Mouse (Mus musculus) hindbrain, embryonic 10.5 days (tissue): ENCODE results near the gene Gpr179. TPM values are rescaled to one million over a fixed set of nuclear protein-coding genes. Genes with fewer than 3 reads are reported as not detected.

Experiments used
- DNase-seq: peaks from one replicate; pipeline ENCODE4 v3.0.0-alpha.2; 2017; ENCODE audit warnings: low spot score
- H3K27ac ChIP-seq: fragments of 300-500 bp; sonication (generic); 2 replicates; pipeline ENCODE4 v1.5.1; 2016; ENCODE audit warnings: mild to moderate bottlenecking, moderate library complexity
- H3K27me3 ChIP-seq: fragments of 300-500 bp; sonication (generic); 2 replicates; pipeline ENCODE4 v1.6.1; 2016; ENCODE audit warnings: mild to moderate bottlenecking; ENCODE audit not compliant: poor library complexity, insufficient read depth, severe bottlenecking
- H3K36me3 ChIP-seq: fragments of 300-500 bp; sonication (generic); 2 replicates; pipeline ENCODE4 v1.6.1; 2016; ENCODE audit warnings: mild to moderate bottlenecking, moderate library complexity
- H3K4me1 ChIP-seq: fragments of 300-500 bp; sonication (generic); replicated peaks from 2 replicates; pipeline ENCODE4 v1.6.1; 2016; ENCODE audit warnings: mild to moderate bottlenecking
- H3K4me3 ChIP-seq: fragments of 300-500 bp; sonication (generic); 2 replicates; pipeline ENCODE4 v1.5.1; 2016; ENCODE audit warnings: mild to moderate bottlenecking, moderate library complexity
- H3K9me3 ChIP-seq: fragments of 300-500 bp; sonication (generic); 2 replicates; pipeline ENCODE4 v1.6.1; 2016; ENCODE audit warnings: mild to moderate bottlenecking, moderate library complexity
- WGBS: fragments of 180-500 bp; shearing (Covaris S2); methylation state at CpG from one replicate; pipeline ENCODE4 v1.1.7; 2016; 5-methylcytosine and 5-hydroxymethylcytosine counted together
- polyA plus RNA-seq: library from polyadenylated mRNA; unstranded; fragments of >200 nt; fragmentation: Nextera tagmentation; extraction: Ambion mirVana; gene quantifications from 2 replicates; pipeline ENCODE4 v1.2.1, GENCODE M21; 2016

The Gpr179 gene
- polyA plus RNA-seq, 1 experiment from 2014 or later = 0.07 TPM

- peak; percentile 57 for DNase-seq
- no peaks in the 10 kb centered on the region for H3K9me3 ChIP-seq
- H3K36me3 ChIP-seq = no peaks in the 10 kb centered on the region
- 0 out of 2 replicates have a peak overlapping the region, but pooled peaks have one; percentile 3 for H3K4me3 ChIP-seq
- H3K4me1 ChIP-seq = peaks cover 37% of the 10 kb centered on the region
- H3K27me3 ChIP-seq = no peaks in the 10 kb centered on the region; the same call in 1 of the 2 replicates
- peak overlapping the region; percentile 41; the same call in 1 of the 2 replicates for H3K27ac ChIP-seq
- 18% methylated on average over 2 of the region's 2 CpGs for WGBS
These were observed 1.8 kb downstream of the Gpr179 start for GRCm38 (mm10) chr11:97350035-97350434.

GRCm38 (mm10) chr11:97347291-97347690, 4.6 kb downstream of the Gpr179 start:
- 88% methylated on average over 9 of the region's 9 CpGs for WGBS
- Histone ChIP-seq H3K27me3 (peaks cover 17% of the 10 kb centered on the region; the same call in 1 of the 2 replicates), H3K4me1 (peaks cover 42% of the 10 kb centered on the region), H3K27ac (no peak overlapping the region), H3K4me3 (no peak overlapping the region), H3K36me3 (no peaks in the 10 kb centered on the region), H3K9me3 (no peaks in the 10 kb centered on the region)
- DNase-seq = no peak

- no peak for DNase-seq
- H3K4me3 ChIP-seq = no peak overlapping the region
- peaks cover 33% of the 10 kb centered on the region for H3K4me1 ChIP-seq
- peaks cover 18% of the 10 kb centered on the region; the same call in 1 of the 2 replicates for H3K27me3 ChIP-seq
- H3K36me3 ChIP-seq = no peaks in the 10 kb centered on the region
- no peaks in the 10 kb centered on the region for H3K9me3 ChIP-seq
- H3K27ac ChIP-seq = no peak overlapping the region
- WGBS = 83% methylated on average over 9 of the region's 9 CpGs
These were observed 5.5 kb downstream of the Gpr179 start for GRCm38 (mm10) chr11:97346383-97346782.

- WGBS = 83% methylated on average over 10 of the region's 10 CpGs
- Histone ChIP-seq H3K36me3 (no peaks in the 10 kb centered on the region), H3K9me3 (no peaks in the 10 kb centered on the region), H3K4me1 (peaks cover 24% of the 10 kb centered on the region), H3K4me3 (no peak overlapping the region), H3K27ac (no peak overlapping the region), H3K27me3 (peaks cover 18% of the 10 kb centered on the region; the same call in 1 of the 2 replicates)
- DNase-seq = no peak
These were observed 6.4 kb downstream of the Gpr179 start for GRCm38 (mm10) chr11:97345446-97345845.

- H3K27me3 ChIP-seq = peaks cover 28% of the 10 kb centered on the region
- WGBS = 25% methylated on average over 17 of the region's 17 CpGs
- no peaks in the 10 kb centered on the region for H3K36me3 ChIP-seq
- H3K4me3 ChIP-seq = peak overlapping the region; percentile 23; the same call in 1 of the 2 replicates
- H3K9me3 ChIP-seq = no peaks in the 10 kb centered on the region
- H3K4me1 ChIP-seq = peaks cover 14% of the 10 kb centered on the region
- H3K27ac ChIP-seq = peak overlapping the region; percentile 23; the same call in 1 of the 2 replicates
- DNase-seq = no peak
These were observed 8.3 kb downstream of the Gpr179 start for GRCm38 (mm10) chr11:97343619-97344018.

GRCm38 (mm10) chr11:97343175-97343574, 8.7 kb downstream of the Gpr179 start:
- Histone ChIP-seq H3K27me3 (peaks cover 32% of the 10 kb centered on the region), H3K36me3 (no peaks in the 10 kb centered on the region), H3K27ac (peak overlapping the region; percentile 23; the same call in 1 of the 2 replicates), H3K9me3 (no peaks in the 10 kb centered on the region), H3K4me1 (peaks cover 19% of the 10 kb centered on the region), H3K4me3 (no peak overlapping the region)
- no peak for DNase-seq
- 48% methylated on average over 8 of the region's 8 CpGs for WGBS

- H3K27me3 ChIP-seq = peaks cover 48% of the 10 kb centered on the region
- 42% methylated on average over 17 of the region's 17 CpGs for WGBS
These were observed 12.9 kb downstream of the Gpr179 start for GRCm38 (mm10) chr11:97338977-97339315.

GRCm38 (mm10) chr11:97338302-97338976, 13.4 kb downstream of the Gpr179 start:
- Histone ChIP-seq H3K4me3 (0 out of 2 replicates have a peak overlapping the region, but pooled peaks have one; percentile 3), H3K36me3 (no peaks in the 10 kb centered on the region), H3K9me3 (no peaks in the 10 kb centered on the region), H3K27ac (no peak overlapping the region), H3K4me1 (peaks cover 41% of the 10 kb centered on the region), H3K27me3 (peaks cover 43% of the 10 kb centered on the region)
- no peak for DNase-seq
- WGBS = 51% methylated on average over 21 of the region's 21 CpGs

More at GRCm38 (mm10) chr11:97338977-97339315, 12.9 kb downstream of the Gpr179 start:
- no peaks in the 10 kb centered on the region for H3K9me3 ChIP-seq
- H3K4me3 ChIP-seq = 0 out of 2 replicates have a peak overlapping the region, but pooled peaks have one; percentile 3
- peaks cover 43% of the 10 kb centered on the region for H3K4me1 ChIP-seq
- DNase-seq = no peak
- no peak overlapping the region for H3K27ac ChIP-seq
- H3K36me3 ChIP-seq = no peaks in the 10 kb centered on the region

GRCm38 (mm10) chr11:97337363-97337762, 14.5 kb downstream of the Gpr179 start:
- Histone ChIP-seq H3K36me3 (no peaks in the 10 kb centered on the region), H3K9me3 (no peaks in the 10 kb centered on the region), H3K27ac (no peak overlapping the region), H3K4me3 (no peak overlapping the region), H3K27me3 (peaks cover 33% of the 10 kb centered on the region), H3K4me1 (peaks cover 49% of the 10 kb centered on the region)
- DNase-seq = no peak
- 83% methylated on average over 12 of the region's 12 CpGs for WGBS

GRCm38 (mm10) chr11:97336751-97337345, 15.0 kb downstream of the Gpr179 start:
- no peak for DNase-seq
- peaks cover 53% of the 10 kb centered on the region for H3K4me1 ChIP-seq
- no peak overlapping the region for H3K4me3 ChIP-seq
- 67% methylated on average over 14 of the region's 14 CpGs for WGBS
- H3K27ac ChIP-seq = no peak overlapping the region
- no peaks in the 10 kb centered on the region for H3K9me3 ChIP-seq
- no peaks in the 10 kb centered on the region; the same call in 1 of the 2 replicates for H3K36me3 ChIP-seq
- H3K27me3 ChIP-seq = peaks cover 31% of the 10 kb centered on the region

- peaks cover 57% of the 10 kb centered on the region for H3K4me1 ChIP-seq
- H3K9me3 ChIP-seq = no peaks in the 10 kb centered on the region
- WGBS = 58% methylated on average over 6 of the region's 6 CpGs
- H3K4me3 ChIP-seq = no peak overlapping the region
- peaks cover 31% of the 10 kb centered on the region for H3K27me3 ChIP-seq
- DNase-seq = no peak
- no peak overlapping the region for H3K27ac ChIP-seq
- peaks cover 6% of the 10 kb centered on the region for H3K36me3 ChIP-seq
These were observed 15.6 kb downstream of the Gpr179 start for GRCm38 (mm10) chr11:97336238-97336637.

GRCm38 (mm10) chr11:97334400-97334799, 17.5 kb downstream of the Gpr179 start:
- H3K4me3 ChIP-seq = no peak overlapping the region
- H3K9me3 ChIP-seq = no peaks in the 10 kb centered on the region
- peaks cover 26% of the 10 kb centered on the region for H3K27me3 ChIP-seq
- WGBS = 85% methylated on average over 9 of the region's 9 CpGs
- no peak for DNase-seq
- H3K36me3 ChIP-seq = peaks cover 22% of the 10 kb centered on the region
- peaks cover 57% of the 10 kb centered on the region for H3K4me1 ChIP-seq
- no peak overlapping the region for H3K27ac ChIP-seq

GRCm38 (mm10) chr11:97333896-97334295, 18.0 kb downstream of the Gpr179 start:
- Histone ChIP-seq H3K9me3 (no peaks in the 10 kb centered on the region), H3K4me1 (peaks cover 57% of the 10 kb centered on the region), H3K27me3 (peaks cover 23% of the 10 kb centered on the region), H3K27ac (no peak overlapping the region), H3K36me3 (peaks cover 27% of the 10 kb centered on the region), H3K4me3 (no peak overlapping the region)
- DNase-seq = no peak
- WGBS = 60% methylated on average over 1 of the region's 1 CpGs
